Mouse (Mus musculus) monocyte, adult 5-6 weeks (primary cell): ENCODE results near the gene Tfap2b. TPM values are rescaled to one million over a fixed set of nuclear protein-coding genes. Genes with fewer than 3 reads are reported as not detected.

ENCODE experiments used
- ATAC-seq: fragments of 153-309, 156-312 bp; replicated peaks from 2 replicates; pipeline ENCODE4 v1.8.0; 2017; ENCODE audit warnings: mild to moderate bottlenecking; ENCODE audit not compliant: low TSS enrichment, insufficient number of reproducible peaks, severe bottlenecking, poor library complexity, low FRiP score
- total RNA-seq: library from RNA; stranded (forward); fragments of 200-1000, 200-491, 200-594 nt; gene quantifications from 3 replicates; pipeline ENCODE4 v1.2.3, GENCODE M21; 2017

The Tfap2b gene
- not detected in 3 replicates for total RNA-seq

DNA sequence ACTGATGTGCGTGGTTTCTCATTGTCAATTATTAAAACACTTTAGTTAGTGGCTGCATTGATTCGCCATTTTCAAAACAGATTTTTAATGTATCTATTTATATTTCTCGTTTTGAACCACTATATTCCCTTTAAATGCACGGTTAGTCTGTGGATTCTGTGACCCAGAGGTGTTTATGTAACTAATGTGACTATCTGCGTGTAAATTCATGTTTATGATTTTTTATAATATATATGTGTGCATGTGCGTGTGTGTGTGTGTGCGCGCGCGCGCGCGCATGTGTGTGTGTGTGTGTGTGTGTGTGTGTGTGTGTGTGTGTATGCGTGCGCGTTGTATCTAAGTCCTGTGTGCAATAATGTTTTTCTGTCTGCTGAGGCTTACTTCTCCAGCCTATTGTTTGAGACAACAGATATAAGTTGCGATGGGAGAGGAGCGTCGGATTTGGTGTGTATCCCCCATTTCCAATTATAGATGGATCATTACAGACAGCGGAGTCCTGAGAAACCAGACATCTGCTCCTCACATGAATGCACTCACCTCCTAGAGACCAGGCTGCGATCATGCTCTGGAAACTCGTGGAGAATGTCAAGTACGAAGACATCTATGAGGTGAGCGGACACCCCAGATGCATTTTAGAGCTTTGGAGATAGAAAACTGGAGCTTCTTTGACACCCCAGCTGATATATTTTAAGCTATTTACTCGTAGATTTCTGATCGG, at the start of gene Tfap2b:
Tfap2b (plus strand) TSS at position 274 of the 718 bp plus-strand sequence.
- ATAC-seq: no peak

DNA sequence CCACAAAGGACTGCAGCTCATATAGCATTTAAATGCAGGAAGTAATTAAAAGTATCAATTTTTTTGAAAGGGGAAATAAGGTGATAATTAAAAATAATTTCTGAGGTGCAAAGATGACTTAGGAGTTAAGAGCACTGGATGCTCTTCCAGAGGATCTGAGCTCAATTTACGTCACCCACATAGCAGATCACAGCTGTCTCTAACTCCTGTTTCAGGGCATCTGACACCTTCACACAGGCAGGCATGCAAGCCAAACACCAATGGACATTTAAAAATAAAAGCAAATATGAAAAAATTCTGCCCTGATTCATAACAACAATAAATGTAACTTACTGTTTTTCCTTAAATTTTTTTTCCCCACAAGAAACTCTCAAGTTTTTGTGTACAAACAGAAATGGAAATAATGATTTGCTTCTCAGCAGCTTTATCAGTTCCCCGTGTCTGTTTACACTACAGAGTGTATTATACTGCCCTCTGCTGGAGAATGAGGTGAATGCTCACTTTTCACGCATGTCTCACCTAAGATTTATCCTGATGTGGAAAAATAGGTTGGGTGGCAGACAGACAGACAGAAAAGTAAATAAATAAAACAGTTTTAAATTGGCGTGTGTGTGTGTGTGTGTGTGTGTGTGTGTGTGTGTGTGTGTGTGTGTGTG, 29.8 kb upstream of the Tfap2b start:
- ATAC-seq: no peak

GRCm38 (mm10) chr1:19205649-19206048, 3.1 kb upstream of the Tfap2b start:
- ATAC-seq: no peak

- no peak for ATAC-seq
Measured at GRCm38 (mm10) chr1:19206194-19206593, 2.5 kb upstream of the Tfap2b start.

DNA sequence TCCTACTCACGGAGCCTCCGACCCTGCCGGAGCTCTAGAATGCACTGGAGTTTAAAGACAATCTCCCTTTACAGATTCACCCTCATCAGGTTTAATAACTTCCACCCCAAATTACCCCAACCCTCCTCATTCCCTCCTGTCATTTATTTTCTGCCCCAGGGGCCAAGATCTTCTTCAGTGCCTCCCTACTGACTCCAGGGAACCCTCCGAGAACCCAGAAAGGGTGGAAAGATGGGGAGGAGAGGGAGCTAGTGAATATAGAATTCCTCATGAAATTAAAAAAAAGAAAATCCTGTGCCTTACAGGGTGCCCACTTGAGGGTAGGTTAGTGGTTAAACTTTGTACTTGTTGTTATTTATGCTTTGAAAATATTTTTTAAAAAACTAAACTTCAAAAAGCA, 1.1 kb upstream of the Tfap2b start:
- no peak for ATAC-seq

GRCm38 (mm10) chr1:19209359-19209745, 638 bp downstream of the Tfap2b start:
- no peak for ATAC-seq

DNA sequence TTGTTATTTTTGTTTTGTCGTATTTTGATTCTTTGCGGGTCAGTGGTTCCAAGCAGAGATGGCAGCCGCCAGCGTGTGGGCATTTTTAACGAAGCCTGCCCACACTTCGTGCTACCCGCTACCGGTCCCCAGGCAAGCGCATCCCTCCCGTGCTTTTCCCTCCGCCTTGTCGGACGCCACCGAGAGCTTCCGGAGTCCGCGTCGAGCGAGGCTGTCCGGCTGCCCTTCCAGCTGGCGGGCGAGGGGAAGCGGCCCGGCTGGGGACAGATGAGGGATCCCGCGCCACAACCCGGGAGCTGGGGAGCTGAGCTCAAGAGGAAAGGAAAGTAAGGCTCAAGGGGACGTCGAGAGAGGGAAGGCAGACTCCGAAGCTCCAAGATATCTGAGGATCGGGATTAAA, 1.1 kb downstream of the Tfap2b start:
- no peak for ATAC-seq

DNA sequence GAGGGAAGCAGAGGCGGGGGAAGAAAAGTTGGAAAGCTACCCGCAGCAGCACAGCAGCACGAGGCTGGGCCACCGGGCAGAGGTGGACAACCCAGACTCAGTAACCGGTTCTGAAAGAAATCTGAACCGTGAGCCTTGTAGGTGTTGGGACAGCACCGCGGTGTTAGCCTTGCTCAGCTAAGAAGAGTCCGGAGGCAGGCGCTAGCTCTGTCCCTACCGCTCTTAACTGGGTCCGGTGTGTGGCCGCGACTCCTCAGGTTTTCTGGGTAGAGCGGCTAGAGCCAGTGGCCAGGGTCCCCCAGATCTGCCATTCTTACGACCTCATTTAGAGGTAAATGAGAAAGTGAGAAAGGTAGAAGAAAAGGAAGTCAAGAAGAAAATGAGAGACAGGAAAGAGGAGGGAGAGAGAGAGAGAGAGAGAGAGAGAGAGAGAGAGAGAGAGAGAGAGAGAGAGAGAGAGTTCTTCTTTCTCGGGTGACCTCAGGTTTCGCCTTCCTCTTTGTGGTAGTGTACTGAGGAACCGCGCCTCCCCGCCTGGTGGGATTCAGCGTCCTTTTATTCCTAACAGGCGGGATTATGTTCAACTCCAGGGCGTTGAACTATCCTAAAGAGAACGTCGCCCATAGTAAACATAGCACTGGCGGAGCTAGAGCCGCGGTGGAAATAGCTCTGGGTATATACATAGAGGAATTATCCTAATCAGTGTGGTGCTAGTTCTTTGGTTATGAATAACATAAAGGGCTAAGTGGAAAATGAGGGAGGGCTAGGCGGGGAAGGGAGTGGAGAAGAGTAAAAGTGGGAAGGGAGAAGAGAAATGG, 1.7 kb downstream of the Tfap2b start:
- no peak for ATAC-seq

DNA sequence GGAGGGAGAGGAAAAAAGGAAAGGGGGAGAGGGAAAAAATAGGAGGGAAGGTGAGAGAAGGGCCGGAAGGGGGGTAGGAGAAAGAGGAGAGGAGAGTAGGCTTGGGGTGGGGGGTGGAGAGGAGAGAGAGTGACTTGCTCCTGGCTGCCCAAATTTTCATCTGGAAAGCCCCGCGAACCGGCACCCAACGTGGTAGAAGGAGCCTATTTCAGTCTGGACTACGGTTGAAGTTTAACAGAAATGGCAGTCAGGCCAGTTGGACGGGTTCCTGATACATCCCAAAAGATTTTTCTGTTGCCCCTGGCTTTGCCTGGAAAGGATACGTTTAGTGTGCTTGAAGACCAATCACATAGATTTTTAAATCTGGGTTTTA, 2.3 kb downstream of the Tfap2b start:
- ATAC-seq: no peak

DNA sequence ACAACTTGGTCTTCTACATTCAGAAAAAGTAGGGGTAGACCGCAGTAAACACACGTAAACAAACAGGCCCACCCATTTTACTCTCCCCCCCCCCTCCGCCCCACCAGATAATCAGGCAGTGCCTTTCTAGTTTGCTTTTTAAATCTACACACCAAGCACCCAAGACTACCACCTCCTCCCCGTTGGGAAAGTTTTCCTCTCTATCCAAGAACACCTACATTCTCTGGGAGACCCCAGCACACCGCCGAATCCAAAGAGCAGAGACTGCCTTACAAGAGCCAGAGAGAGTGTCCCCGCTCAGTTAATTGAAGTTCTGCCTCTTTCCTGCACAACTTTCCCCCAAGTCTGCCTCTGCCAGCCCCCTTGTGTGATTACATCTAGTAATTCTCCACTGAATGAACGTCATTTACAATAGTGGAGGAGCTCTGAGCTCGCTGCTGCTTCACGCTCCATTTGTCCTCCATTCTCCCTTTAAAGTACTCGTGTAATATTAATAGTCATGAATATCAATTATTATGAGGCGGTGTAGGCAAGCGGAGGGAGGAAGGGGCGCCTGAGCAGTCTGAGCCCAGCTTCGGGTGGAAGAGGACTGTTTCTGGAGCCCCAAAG, 2.9 kb downstream of the Tfap2b start:
- ATAC-seq: no peak

DNA sequence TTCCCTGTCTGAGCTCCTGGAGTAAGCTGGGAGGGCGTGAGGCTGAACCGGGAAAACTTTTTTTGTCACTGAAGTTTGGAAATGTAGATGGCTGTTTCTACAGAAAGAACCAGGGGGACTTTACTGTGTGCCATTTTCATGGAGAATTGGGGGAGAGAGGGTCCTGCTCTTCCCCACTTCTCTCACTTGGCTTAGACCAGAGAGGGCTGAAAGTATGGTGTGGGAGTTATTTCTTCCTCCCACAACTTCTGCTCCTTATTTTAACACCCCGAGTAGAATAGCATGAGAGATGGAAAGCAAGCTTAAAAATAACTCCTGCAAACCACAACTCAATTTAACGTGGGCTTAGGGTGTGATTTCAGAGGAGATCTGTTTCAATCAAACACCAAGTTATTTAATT, 4.0 kb downstream of the Tfap2b start:
- no peak for ATAC-seq

- no peak for ATAC-seq
Measured at GRCm38 (mm10) chr1:19213171-19213570, 4.5 kb downstream of the Tfap2b start.

- ATAC-seq: no peak
Measured at GRCm38 (mm10) chr1:19213851-19214395, 5.2 kb downstream of the Tfap2b start.

DNA sequence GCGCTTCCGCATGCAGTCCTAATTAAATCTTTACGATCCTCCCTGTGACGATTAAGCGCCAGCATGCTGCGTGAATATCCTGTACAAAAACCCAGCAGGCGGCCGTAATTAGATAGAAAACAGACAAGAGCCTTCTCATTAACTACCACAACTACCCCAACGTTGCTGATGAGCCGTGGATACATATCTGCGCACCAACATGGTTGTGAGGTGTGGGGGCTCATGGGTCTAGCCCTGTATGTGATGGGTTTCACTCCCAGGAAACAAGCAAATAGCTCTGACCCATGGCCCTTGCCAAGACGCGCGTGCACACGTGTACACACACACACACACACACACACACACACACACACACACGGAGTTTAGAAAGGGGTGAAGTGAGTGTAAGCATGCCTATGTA, 8.7 kb downstream of the Tfap2b start:
- ATAC-seq: no peak

- ATAC-seq: no peak
Measured at GRCm38 (mm10) chr1:19218221-19218620, 9.5 kb downstream of the Tfap2b start.

GRCm38 (mm10) chr1:19219381-19219780, 10.7 kb downstream of the Tfap2b start:
- ATAC-seq: no peak

GRCm38 (mm10) chr1:19220564-19220963, 11.8 kb downstream of the Tfap2b start:
- no peak for ATAC-seq

- ATAC-seq: no peak
Measured at GRCm38 (mm10) chr1:19221601-19222000, 12.9 kb downstream of the Tfap2b start.

DNA sequence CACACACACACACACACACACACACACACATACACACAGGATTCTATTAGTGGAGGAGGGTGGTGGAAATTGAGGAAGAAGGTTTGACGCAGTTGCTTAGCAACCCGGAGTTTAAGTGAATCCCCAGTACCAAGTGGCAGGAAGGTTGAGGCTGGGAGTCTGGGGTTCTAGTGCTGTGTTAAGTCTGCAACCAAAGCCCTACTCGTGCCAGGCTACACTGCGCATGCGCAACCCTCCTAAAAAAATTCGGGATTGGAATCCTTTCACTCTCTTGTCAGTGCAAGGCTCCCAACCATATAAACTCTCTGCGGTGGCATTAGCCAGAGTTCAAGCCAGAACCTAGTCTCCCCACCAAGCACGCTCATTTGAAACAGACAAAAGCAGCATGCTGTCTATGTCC, 18.0 kb downstream of the Tfap2b start:
- ATAC-seq: no peak
